In genomic region chr8:46322833-46323232, GRCm38 (mm10) we compare ENCODE assay signal across 17 mouse cellular contexts. TPM values are rescaled to one million over a fixed set of nuclear protein-coding genes. Genes with fewer than 3 reads are reported as not detected.
DNase-seq lines count a peak whose midpoint lies in the region; ATAC-seq lines count a peak whose summit lies in the region.
"Had no signal": no experiment of that assay in that cellular context is flagged by ENCODE, and none has a peak within 500 bp of the region (broad histone marks: within the 10 kb centered on the region; RNA-seq: fewer than 3 reads in every experiment).

No protein-coding gene starts in this region.

- no peak overlapping the region for H3K4me3 ChIP-seq in intestine, embryonic 16.5 days (ENCODE audit: low read length)
- no peak overlapping the region for H3K4me3 ChIP-seq in intestine, embryonic 15.5 days (replicated peaks)
- H3K4me3 ChIP-seq in midbrain, embryonic 15.5 days: no peak overlapping the region
- H3K4me3 ChIP-seq in midbrain, embryonic 13.5 days (replicated peaks): no peak overlapping the region
- H3K4me3 ChIP-seq: forebrain, embryonic 12.5 days; heart, embryonic 15.5 days had no signal

- ATAC-seq in intestine, embryonic 16.5 days: 0 out of 2 replicates have a peak, but pooled peaks have one; percentile 21
- ATAC-seq in intestine, embryonic 15.5 days: no peak
- peak; percentile 30; the same call in 1 of the 2 replicates for ATAC-seq in midbrain, embryonic 15.5 days (replicated peaks)
- ATAC-seq in midbrain, embryonic 13.5 days: no peak

- H3K9ac ChIP-seq in intestine, embryonic 16.5 days (ENCODE audit: low read depth, low read length): no peak overlapping the region
- no peak overlapping the region for H3K9ac ChIP-seq in intestine, embryonic 15.5 days
- H3K9ac ChIP-seq in midbrain, embryonic 15.5 days: no peak overlapping the region
- no peak overlapping the region for H3K9ac ChIP-seq in midbrain, embryonic 13.5 days (replicated peaks)
- H3K9ac ChIP-seq: heart, embryonic 15.5 days had no signal

- 73% methylated on average over 2 of the region's 2 CpGs for WGBS in intestine, embryonic 16.5 days
- WGBS in intestine, embryonic 15.5 days: 65% methylated on average over 2 of the region's 2 CpGs
- WGBS in midbrain, embryonic 15.5 days: 82% methylated on average over 2 of the region's 2 CpGs
- 79% methylated on average over 2 of the region's 2 CpGs for whole genome bisulfite sequencing in midbrain, embryonic 13.5 days

- H3K27ac ChIP-seq in intestine, embryonic 16.5 days (ENCODE audit: low read length): no peak overlapping the region
- no peak overlapping the region for H3K27ac ChIP-seq in intestine, embryonic 15.5 days
- H3K27ac ChIP-seq in midbrain, embryonic 15.5 days: no peak overlapping the region
- H3K27ac ChIP-seq in midbrain, embryonic 13.5 days: no peak overlapping the region
- H3K27ac ChIP-seq: forebrain, embryonic 12.5 days; heart, embryonic 15.5 days had no signal

- peak; percentile 19 for DNase-seq in adrenal gland, postnatal 14 days
- DNase-seq in adrenal gland, adult (ENCODE audit: inconsistent age in 2 of 2, low spot score in 1 of 2): no peak
- peak; percentile 69 for DNase-seq in splenic B cell, adult 2 months (ENCODE audit: low read depth, low spot score)
- DNase-seq in spleen, adult 18-20 months: no peak
- DNase-seq: cerebellum, postnatal 25 days; gastrocnemius, postnatal 14 days; lung, adult 2 months had no signal

- peaks cover 4% of the 10 kb centered on the region; the same call in 1 of the 2 replicates for H3K4me1 ChIP-seq in intestine, embryonic 16.5 days (ENCODE audit: control insufficient read depth, insufficient read depth, low read length)
- 0 out of 2 replicates have a peak, but pooled peaks cover 4% of the 10 kb centered on the region for H3K4me1 ChIP-seq in intestine, embryonic 15.5 days (replicated peaks)
- no peaks in the 10 kb centered on the region for H3K4me1 ChIP-seq in midbrain, embryonic 15.5 days
- no peaks in the 10 kb centered on the region for H3K4me1 ChIP-seq in midbrain, embryonic 13.5 days (replicated peaks)
- H3K4me1 ChIP-seq: forebrain, embryonic 12.5 days had no signal

- peaks cover 3% of the 10 kb centered on the region; the same call in 1 of the 2 replicates for H3K9me3 ChIP-seq in intestine, embryonic 16.5 days (ENCODE audit: control insufficient read depth, low read length)
- no peaks in the 10 kb centered on the region for H3K9me3 ChIP-seq in intestine, embryonic 15.5 days
- no peaks in the 10 kb centered on the region for H3K9me3 ChIP-seq in midbrain, embryonic 15.5 days
- no peaks in the 10 kb centered on the region for H3K9me3 ChIP-seq in midbrain, embryonic 13.5 days
- H3K9me3 ChIP-seq: heart, embryonic 15.5 days had no signal

- no peaks in the 10 kb centered on the region for H3K36me3 ChIP-seq in intestine, embryonic 16.5 days (ENCODE audit: control insufficient read depth, insufficient read depth, low read length)
- H3K36me3 ChIP-seq in intestine, embryonic 15.5 days: no peaks in the 10 kb centered on the region
- no peaks in the 10 kb centered on the region for H3K36me3 ChIP-seq in midbrain, embryonic 15.5 days (replicated peaks)
- H3K36me3 ChIP-seq in midbrain, embryonic 13.5 days: no peaks in the 10 kb centered on the region
- H3K36me3 ChIP-seq in splenic B cell, adult 2 months (ENCODE audit: control insufficient read depth, insufficient read depth, low read length, poor library complexity, severe bottlenecking): no peaks in the 10 kb centered on the region
- H3K36me3 ChIP-seq: forebrain, embryonic 12.5 days; heart, embryonic 15.5 days had no signal

- no peaks in the 10 kb centered on the region for H3K27me3 ChIP-seq in intestine, embryonic 16.5 days (replicated peaks; ENCODE audit: control insufficient read depth, insufficient read depth, low read length)
- no peaks in the 10 kb centered on the region for H3K27me3 ChIP-seq in intestine, embryonic 15.5 days (replicated peaks)
- H3K27me3 ChIP-seq in midbrain, embryonic 15.5 days (replicated peaks): no peaks in the 10 kb centered on the region
- H3K27me3 ChIP-seq in midbrain, embryonic 13.5 days: no peaks in the 10 kb centered on the region
- no peaks in the 10 kb centered on the region for H3K27me3 ChIP-seq in splenic B cell, adult 2 months (ENCODE audit: control insufficient read depth, insufficient read depth, low read length, poor library complexity, severe bottlenecking)
- H3K27me3 ChIP-seq: forebrain, embryonic 12.5 days; heart, embryonic 15.5 days had no signal

- no peak overlapping the region for H3K4me2 ChIP-seq in intestine, embryonic 16.5 days (ENCODE audit: low read depth, low read length)
- H3K4me2 ChIP-seq in intestine, embryonic 15.5 days (replicated peaks): no peak overlapping the region
- no peak overlapping the region for H3K4me2 ChIP-seq in midbrain, embryonic 15.5 days
- no peak overlapping the region for H3K4me2 ChIP-seq in midbrain, embryonic 13.5 days (replicated peaks)
- H3K4me2 ChIP-seq: forebrain, embryonic 12.5 days; heart, embryonic 15.5 days had no signal

RNA-seq across cellular contexts. Expression of gene Helt, which starts 28.4 kb away (rescaled TPM):
- not detected in 2 replicates for total RNA-seq in adrenal gland, postnatal 14 days (2021)
- not detected in 2 replicates for polyA plus RNA-seq in intestine, embryonic 16.5 days (2015; fragmentation: Nextera tagmentation; extraction: Ambion mirVana)
- polyA plus RNA-seq in intestine, embryonic 15.5 days (2015; fragmentation: Nextera tagmentation; extraction: Ambion mirVana): not detected in 2 replicates
- 5.4 and 5.8 TPM in 2 replicates for polyA plus RNA-seq in midbrain, embryonic 15.5 days (2015; fragmentation: Nextera tagmentation; extraction: Ambion mirVana)
- 27.1 and 38.4 TPM in 2 replicates for polyA plus RNA-seq in midbrain, embryonic 13.5 days (2015; fragmentation: Nextera tagmentation; extraction: Ambion mirVana)
- total RNA-seq: ES-E14; layer of hippocampus, adult 18-20 months had no signal
- polyA plus RNA-seq: heart, embryonic 15.5 days; limb, embryonic 11.5 days; lung, adult 2 months; neural tube, embryonic 14.5 days had no signal

Comparison
In these comparisons a context has a peak if more than half of its experiments do, and no peak if none do; other contexts are left out.
1. DNase-seq: peak in adrenal gland, postnatal 14 days (single experiment) and splenic B cell, adult 2 months (single experiment); none in adrenal gland, adult (0 of 2) and spleen, adult 18-20 months (0 of 2).
2. ATAC-seq: peak in intestine, embryonic 16.5 days (single experiment) and midbrain, embryonic 15.5 days (single experiment); none in intestine, embryonic 15.5 days (single experiment) and midbrain, embryonic 13.5 days (single experiment).